Mouse (Mus musculus): Measurements from ENCODE around the gene Sell.

DNA sequence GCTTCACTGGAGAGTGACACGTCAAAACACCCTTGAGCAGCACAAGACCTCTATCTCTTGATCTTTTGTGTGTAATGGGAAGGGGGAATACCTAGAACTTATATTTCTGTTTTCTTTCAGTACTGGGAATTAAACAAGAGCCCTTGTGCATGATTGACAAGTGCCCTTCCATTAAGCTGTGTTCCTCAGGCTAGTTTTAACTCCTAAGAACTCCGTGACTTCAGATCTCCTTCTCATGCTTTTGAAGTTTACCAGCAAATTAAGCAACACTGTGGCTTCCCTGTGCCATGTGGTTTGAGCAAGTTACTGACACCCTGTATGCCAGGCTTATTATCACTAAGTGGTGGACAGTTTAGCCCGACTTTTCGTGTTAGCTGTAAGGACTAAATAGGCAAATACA, 21.3 kb downstream of the Sell start:
- no peak for TF ChIP-seq CTCF (IDR thresholded peaks at IDR 0.05; ENCODE audit: insufficient read depth, low read length)
- no peak for TF ChIP-seq POLR2A (IDR thresholded peaks at IDR 0.05; ENCODE audit: borderline replicate concordance, extremely low read depth, low read depth, low read length)
